Mouse (Mus musculus) urinary bladder, adult 2 months (tissue): Measurements from ENCODE around the gene Ifi27l2a. TPM values are rescaled to one million over a fixed set of nuclear protein-coding genes. Genes with fewer than 3 reads are reported as not detected.
"Not testable (repeated sequence)": the region's sequence is repeated elsewhere in the genome, so short reads cannot be mapped to it uniquely, and the experiment has no call there.

ENCODE experiments used
- DNase-seq: peaks from one replicate; pipeline ENCODE4 v3.0.0; 2022; ENCODE audit warnings: low spot score
- polyA plus RNA-seq: library from polyadenylated mRNA; depleted of rRNA; stranded (reverse); fragments of >200 nt; gene quantifications from 2 replicates; pipeline ENCODE4 v1.2.3, GENCODE M21; 2012; rRNA removed

Gene Ifi27l2a
- 417 and 461 TPM in 2 replicates for polyA plus RNA-seq

DNA sequence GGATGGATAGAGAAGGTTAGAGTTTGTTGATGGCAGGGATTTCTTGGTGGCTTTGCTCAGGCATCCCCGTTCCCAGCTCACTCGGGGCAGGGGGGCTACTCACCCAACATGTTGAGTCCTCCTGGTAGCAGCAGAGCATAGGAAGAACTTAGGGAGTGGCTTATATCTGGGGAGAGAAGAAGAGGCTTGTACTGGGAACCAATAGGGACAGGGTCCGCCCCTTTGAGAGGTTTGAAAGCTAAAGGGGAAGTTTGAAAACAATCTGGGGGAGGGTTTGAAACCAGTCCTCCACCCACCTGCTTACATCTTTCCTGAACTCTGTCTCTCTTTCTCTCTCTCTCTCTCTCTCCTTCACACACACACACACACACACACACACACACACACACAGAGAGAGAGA lies at the start of gene Ifi27l2a:
Ifi27l2a (minus strand) TSS at position 157 of the 400 bp plus-strand sequence.
- DNase-seq, result no peak

DNA sequence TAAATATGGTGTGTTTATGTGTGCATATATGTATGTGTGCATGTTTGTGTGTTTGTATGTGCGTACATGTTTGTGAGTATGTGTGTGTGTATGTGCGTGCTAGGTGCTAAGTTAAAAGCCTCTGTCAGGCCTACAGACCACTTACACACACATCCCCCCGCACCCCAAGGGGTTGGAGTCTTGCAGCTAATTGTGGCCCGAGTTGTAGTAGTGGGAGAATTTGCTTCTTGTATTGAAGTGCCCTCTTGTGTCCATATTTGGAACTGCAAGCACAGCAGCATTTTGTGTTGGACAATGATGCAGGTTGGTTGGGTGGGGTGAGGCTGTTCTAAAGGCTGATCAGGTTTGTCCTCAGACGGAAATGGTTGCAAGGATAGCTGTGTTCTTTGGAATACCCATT lies 49.3 kb upstream of the Ifi27l2a start:
- DNase-seq, result no peak

DNA sequence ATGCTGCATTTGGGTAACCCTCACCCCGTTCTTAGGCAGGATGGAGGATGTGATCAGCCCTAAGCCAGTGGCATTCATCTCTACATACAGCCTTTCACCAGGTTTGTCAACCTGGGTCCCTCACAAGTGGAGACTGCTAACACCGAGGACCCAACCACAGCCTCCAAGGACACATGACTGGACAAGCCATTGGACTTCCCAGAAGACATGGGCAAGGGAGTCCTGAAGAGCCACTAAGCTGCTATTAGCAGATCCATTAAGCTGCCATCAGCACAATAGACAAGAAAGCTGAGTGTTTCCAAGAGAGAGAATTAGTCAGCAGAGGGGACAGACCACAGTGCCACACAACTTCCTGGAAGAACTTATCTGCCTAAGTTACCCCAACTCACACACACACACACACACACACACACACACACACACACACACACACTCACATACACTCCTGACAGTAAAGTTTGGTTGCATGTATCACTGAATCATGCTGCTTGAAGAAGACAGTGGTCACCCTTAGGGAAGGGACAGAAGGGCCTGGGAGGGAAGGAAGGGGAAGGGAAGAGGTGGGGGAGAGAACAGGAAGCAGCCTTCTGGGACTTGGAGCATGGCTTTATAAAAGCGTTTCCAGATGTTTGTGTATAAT lies 47.7 kb upstream of the Ifi27l2a start:
- DNase-seq, result no peak

DNA sequence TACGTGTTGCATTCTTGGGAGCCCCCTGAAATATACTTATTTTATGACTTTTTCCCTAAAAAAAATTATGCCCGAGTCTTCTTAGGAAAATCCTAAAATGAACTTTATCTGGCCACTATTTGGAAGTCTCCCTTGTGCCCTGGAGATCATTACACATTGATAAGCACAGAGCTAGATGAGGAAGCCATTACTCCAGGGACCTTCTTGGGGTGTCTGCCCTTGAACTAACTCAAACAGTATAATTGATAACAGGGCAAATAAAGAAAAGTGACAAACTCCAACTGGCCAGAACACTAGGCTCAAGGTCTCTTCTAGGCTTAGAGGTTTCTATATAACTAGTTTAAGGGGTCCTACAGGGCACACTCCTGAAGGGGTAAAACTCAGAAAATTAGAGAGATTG lies 44.3 kb upstream of the Ifi27l2a start:
- DNase-seq, result no peak

DNA sequence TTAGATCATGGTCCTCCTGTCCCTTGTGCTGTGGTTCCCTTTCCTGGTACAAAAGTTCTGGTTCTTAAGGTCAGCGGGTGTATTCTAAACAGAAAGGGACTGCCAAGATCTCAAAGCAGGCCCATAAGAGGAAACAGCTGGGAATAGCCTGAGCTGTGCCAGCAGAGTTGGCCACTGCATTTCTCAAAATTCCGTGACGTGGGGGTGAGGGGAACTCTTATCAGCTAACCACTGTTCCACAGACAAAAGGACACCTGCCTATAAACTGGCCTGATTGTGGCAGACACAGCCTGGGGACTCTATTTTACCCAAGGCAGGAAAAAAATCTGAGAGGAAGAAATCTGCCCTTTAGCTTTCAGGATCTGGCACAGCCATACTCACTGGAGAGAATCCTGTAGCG lies 43.8 kb upstream of the Ifi27l2a start:
- DNase-seq, result no peak

DNA sequence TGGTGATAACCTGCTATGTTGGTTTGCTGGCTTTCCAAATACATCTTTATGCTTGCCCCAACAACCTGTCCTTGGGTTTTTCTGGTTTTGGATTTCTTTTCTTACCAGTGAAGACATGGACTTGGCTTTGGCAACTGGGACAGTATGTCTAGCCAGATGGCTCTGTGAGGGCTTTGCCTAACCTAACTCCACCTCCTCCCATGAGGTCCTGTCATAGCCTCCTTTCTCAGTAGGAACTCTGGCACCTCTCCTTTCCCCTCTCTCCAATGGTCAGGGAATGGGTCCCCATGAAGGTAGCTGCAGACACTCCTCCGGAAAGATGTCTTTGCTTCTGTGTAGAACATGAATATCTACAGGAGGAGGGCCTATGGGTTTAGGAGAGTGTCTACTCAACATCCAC lies 43.2 kb upstream of the Ifi27l2a start:
- no peak for DNase-seq

DNA sequence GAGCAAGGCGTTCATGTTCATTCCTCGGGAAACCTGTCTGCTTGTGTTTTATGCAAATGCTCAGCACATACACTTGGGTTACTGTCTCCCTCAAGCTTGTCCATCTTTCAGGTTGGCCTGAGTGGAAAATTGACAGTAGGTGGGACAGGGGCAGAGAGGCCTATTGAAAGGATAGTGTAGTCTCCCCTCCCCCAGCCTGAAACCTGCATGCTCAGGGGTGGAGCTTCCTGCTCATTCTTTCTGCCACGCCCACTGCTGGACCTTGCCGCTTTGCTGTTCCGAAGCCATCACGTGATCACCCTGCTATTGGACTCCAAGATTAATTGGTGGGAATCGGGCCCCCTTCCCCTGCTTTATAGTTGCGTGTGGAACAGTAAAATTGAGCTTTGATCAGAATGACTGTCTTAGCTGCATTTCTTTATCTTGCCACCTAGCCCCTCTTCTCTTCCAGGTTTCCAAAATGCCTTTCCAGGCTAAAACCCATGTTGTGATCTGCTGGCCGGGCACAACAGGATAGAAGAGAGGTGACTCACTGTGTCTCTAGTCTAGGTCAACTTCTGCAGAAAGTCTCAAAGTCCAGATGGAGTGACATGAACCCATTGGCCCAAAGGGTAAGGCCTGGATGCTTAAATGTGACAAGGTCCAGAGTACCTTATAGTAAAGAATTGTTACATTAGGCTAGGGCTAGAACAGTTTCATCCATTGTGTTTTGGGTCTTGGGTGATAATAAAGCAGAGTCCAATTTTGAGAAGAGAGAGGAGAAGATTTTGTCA lies 40.9 kb upstream of the Ifi27l2a start:
- DNase-seq, result not testable (repeated sequence)

DNA sequence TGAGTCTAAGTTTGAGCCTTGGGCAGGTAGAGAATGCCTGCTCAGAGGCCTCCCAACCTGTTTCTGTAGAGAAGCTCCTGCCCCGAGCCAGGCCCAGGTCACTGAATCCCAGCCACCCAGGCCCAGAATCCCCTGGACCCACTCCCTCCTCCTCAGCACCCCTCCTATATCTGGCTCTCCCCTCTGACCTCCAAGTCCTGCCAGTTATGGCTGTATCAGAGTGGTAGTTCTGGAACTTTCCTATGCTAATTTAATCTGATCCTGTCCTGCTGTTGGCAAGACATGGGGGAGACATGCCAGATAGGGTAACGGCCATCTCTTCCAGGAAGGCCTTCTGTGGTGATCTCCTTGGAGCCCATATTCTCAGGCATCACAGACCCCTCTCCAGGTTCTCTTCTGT lies 39.3 kb upstream of the Ifi27l2a start:
- no peak for DNase-seq

DNA sequence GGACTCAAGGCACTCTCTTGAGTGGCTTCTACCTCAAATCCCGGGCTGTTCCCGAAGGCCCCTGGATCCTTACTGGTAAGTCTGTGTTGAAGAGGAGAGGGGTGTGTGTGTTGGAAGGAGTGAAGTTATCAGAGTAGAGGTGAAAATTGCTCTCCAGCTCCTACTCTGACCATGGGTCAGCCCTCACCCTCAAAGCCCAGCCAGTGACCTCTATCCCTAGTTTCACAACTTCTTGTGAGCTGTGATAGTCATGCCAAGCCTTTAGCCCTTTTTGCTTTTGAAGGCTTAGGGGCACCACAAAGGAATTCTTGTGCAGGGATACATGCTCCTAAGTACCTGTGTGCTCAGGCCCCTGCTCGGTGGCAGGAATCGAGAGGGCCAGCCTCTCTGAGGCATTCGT lies 38.2 kb upstream of the Ifi27l2a start:
- DNase-seq, result no peak

DNA sequence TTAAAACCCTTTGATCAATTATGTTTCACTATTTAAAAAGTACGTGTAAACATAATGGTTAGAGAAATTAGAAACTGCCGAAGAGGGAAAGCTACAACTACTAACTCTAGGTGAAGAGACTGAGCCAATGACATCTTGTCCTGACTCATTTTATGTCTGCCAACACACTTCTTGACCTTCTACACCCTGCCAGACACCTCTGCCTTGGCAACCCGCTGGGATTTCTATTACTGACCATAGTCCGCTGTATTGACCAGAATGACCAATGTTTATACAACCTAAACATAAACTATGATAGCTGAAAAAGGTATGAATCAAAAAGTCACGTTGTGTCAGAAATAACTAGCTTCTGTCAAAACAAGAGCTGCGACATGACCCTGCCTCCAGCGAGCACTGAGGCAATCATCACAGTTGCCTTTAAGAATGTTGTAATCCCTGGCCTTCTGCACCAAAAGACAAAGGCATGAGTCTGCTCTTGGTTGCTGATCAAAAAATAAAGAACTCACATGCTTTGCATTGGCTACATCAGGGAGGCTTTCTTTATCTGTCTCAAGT lies 34.1 kb upstream of the Ifi27l2a start:
- DNase-seq, result no peak

DNA sequence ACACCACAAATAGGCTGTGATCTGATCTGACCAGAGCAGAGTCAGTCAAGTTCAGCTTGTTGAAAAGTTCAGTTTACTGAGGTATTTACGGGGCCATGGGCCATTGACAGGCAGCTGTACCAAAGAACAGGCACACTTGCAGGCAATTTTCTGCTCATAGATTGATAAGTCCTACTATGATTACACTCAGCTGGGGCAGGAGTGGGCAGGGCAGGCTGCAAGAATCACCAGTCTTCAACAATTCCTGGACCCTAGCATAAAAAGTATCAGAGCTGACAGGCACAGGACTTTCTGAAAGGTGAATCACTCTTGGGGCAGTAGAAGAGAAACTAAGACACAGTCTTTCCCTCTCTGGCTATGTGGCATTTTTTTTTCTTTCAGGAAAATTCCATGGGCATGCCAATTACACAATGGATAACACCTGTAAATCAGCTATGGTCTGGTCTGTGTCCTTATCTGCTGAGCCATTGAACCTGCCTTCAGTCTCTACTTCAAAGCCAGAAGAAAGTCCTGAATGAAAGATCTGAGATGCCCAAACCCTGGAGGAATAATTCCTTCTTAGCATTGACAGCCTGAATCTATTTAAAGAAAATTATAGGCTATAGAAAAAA lies 33.4 kb upstream of the Ifi27l2a start:
- no peak for DNase-seq

DNA sequence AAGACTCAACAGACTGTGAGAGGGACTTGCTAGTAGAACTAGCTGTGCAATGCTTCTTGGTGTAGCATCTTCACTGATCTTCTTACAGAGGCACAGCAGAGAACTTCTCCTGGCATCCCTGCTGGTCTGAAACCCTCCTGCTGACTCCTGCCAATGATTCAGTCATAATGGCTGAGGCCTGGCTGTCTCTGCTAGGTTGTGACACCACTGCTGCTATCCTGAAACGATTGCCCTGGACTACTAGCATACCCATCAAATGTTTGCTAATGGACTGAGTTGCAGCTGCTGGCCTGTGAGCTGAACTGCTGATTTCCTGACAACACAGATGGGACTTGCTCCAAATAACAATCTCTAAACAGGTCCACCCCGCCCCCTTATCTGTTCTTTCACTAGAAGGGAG lies 31.0 kb upstream of the Ifi27l2a start:
- DNase-seq, result no peak

DNA sequence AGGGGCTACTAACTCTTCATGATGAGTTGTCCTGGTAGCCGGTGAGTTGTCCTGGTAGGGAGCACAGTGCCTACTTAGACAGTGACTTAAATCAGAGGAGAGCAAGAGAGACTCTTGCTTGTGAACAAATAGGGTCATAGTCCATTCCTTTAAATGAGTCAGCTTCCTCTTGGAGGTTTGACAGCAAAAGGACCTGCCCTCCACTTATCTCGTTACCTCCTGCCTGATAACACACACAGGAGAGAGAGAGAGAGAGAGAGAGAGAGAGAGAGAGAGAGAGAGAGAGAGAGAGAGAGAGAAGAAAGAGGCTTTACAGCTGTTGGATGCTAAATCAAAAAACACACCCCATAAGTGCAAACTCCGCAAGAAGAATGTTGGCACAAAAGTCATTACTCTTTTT lies 13.7 kb upstream of the Ifi27l2a start, which contains the start of gene Ifi27l2b:
Ifi27l2b (minus strand) TSS at position 84 of the 400 bp plus-strand sequence.
- DNase-seq, result no peak

DNA sequence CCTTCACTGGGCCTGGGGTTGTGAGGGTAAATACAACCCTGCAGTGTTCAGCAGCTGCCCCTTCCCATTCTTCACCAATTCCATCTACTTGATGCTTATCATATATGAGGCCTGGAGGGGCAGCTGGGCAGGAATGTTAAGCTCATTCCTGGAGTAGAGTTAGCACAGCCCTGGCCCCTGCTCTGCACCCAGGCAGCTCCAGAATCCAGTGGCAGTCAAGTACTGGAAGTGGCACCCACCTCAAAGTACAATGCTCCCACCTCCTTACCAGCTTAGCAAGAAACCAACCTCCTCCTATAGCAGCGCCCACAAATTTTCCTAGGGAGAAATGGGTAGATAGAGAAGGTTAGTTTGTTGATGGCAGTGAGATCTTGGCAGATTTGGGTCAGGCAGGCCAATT lies 13.2 kb upstream of the Ifi27l2a start:
- not testable (repeated sequence) for DNase-seq

DNA sequence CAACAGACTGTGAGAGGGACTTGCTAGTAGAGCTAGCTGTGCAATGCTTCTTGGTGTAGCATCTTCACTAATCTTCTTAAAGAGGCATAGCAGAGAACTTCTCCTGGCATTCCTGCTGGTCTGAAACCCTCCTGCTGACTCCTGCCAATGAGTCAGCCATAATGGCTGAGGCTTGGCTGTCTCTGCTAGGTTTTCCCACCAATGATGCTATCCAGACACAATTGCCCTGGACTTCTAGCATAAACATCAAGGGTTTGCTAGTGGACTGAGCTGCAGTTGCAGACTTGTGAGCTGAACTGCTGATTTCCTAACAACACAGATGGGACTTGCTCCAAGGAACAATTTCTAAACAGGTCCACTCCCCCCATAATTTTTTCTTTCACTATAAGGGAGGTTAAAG lies 9.9 kb upstream of the Ifi27l2a start:
- DNase-seq, result no peak

DNA sequence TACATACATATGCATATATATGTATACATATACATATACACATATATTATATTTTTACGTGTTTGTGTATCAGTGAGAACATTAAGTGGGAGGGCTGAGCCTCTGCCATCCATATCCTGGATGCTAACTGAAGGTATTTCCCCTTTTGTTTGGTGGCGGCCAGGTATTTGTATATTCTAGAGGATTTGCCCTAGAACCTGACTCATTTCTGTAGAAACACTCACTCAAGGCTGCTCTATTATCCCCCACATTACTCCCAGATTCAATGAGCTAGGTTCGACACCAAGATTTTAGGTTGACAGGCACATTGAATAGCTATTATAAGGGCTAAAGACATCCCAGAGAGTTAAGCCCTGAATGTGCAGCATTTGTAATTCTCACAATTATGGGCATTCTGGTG lies 1.6 kb upstream of the Ifi27l2a start:
- DNase-seq, result no peak

DNA sequence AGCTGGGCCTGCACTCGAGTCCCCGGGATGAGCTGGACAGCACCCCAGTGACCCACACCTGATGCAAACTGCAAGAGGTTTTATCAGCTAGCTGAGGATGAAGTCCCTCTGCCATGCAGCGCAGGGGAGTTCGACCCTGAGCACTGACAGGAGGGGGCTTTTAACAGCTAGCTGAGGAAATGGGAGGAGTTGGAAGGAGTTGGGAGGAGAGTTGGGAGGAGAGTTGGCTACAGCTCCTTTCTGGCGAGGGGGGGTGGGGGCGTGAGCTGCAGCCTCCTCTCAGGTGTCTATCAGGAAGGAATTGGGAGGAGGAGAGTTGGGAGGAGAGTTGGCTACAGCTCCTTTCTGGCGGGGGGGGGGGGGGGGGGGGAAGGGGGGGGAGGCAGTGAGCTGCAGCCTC lies 781 bp upstream of the Ifi27l2a start:
- not testable (repeated sequence) for DNase-seq

DNA sequence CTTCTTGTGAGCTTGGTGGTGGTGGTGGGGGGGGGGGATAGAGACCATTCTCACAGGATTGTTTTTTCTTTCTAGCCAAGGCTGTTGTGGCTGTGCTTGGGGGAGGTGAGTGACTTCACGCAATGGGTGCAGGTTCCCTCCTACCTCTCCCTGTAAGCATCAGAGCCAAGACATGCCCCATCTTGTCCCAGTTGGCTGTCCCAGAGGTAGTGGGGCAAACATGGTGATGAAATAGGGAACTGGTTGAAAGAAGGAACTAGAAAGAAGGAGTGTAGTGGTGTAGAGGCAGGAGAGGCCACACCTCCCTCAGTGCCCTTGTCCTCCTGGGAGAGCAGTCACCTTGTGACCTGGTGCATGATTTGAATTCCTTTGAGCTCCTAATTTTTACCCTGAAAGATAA lies 5.9 kb downstream of the Ifi27l2a start:
- DNase-seq, result no peak

DNA sequence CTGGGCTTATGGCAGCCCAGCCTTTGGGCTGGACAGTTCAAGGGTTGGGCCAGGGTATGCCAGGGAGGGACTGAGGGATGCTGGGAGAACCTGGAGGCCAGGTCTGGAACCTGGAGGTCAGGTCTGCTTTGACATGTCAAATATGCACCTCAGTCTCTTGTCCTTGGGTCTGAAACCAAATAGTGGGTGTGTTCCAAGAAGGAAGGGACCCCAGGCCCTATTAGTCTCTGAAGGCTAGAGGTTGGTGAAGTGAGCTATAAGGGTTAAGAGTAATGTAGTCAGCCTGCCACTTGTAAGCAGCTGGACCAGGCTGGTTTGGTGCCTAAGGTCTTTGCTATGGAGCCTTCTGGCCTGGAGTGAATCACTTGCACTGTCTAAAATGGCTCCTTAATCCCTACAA lies 8.6 kb downstream of the Ifi27l2a start:
- no peak for DNase-seq

DNA sequence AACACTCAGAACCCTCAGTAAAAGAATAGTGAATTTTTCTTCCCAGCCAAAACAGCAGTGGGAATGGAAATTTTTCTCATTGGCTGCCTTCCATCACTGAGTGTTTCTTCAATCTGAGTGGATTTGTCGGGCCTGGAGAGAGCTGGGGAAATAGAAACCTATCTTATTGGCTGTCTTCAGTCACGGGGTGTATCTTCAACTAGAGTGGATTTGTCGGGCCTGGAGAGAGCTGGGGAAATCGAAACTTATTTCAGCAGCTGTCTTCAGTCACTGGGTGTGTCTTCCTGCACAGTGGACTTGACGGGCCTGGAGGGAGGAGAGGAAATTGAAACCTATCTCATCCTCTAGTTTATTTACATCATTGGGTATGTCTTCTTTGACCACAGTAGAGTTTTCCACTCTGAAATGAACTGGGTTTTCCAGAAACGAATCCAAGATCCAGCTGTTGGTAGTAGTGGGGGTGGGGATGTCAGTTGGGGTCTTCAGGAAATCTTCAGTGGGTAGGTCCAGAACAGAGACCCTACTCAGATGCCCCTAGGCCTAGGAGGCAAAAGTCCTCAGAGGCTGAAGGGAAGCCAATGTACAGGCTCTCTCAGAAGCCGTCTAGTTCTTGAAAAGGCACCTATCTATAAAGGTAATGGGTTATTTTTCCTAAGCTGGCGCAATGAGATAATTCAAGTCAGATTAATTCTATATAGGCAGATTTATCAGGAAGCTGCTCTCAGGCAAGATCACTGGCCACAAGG lies 9.3 kb downstream of the Ifi27l2a start, which contains the start of gene Ifi27:
Ifi27 (plus strand) TSS at position 226 of the 746 bp plus-strand sequence.
- DNase-seq, result no peak

DNA sequence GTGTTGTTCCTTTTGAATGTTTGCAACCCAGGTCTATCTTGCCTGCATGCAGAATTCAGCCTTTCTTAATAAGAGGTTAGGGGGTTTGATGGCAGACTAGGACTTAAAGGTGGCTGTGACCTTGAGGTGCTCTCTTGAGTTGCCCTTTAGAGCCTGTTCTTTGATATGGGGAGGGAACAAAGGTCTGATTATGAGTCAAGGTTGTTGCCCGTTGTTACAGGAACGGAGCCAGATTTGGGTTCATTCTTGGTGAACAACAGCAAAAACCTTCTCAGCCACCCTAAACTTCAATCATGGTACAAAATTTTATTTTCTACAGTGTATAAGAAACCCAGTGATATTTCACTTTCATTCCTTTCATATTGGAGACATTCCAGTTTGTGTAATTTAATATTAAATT lies 10.1 kb downstream of the Ifi27l2a start:
- no peak for DNase-seq

DNA sequence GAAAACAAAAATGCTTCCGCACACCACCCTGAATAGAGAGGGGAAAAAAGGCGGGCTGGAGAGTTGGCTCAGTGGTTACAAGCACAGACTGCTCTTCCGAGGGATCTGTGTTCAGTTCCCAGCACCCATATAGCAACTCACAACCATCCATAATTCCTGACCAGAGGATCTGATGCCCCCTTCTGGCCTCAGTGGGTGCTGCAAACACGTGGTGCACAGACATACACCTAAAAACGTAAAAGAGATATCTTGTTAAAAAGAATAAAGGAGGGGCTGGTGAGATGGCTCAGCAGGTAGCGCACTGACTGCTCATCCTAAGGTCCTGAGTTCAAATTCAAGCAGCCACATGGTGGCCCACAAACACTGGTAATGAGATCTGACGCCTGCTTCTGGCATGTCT lies 16.8 kb downstream of the Ifi27l2a start:
- DNase-seq, result no peak
